21 mouse cellular contexts compared by ENCODE assay signal in genomic region chr15:67460384-67460783, GRCm38 (mm10).
A peak's percentile ranks its signal among the peaks of the same experiment; 100 is the strongest.
DNase-seq lines count a peak whose midpoint lies in the region; ATAC-seq and TF ChIP-seq lines count a peak whose summit lies in the region.
"Had no signal": no experiment of that assay in that cellular context is flagged by ENCODE, and none has a peak within 500 bp of the region (broad histone marks: within the 10 kb centered on the region; RNA-seq: fewer than 3 reads in every experiment).

No protein-coding gene starts in this region.

- TF ChIP-seq RAD21 in MEL (IDR thresholded peaks at IDR 0.05; ENCODE audit: low read depth, low read length), result no peak; the same call in 1 of the 2 replicates

- no peak overlapping the region for H3K4me3 ChIP-seq in liver, embryonic 11.5 days (ENCODE audit: low read depth, low read length)
- no peak overlapping the region for H3K4me3 ChIP-seq in MEL (ENCODE audit: control insufficient read depth in 1 of 2, insufficient read depth in 1 of 2, low read depth in 2 of 2, low read length in 2 of 2)
- H3K4me3 ChIP-seq: erythroblast, embryonic 14.5 days; hindbrain, embryonic 12.5 days; limb, embryonic 13.5 days had no signal

- H3K9ac ChIP-seq in liver, embryonic 11.5 days (ENCODE audit: low read depth, low read length), result no peak overlapping the region
- peak overlapping the region; percentile 37 for H3K9ac ChIP-seq in MEL (ENCODE audit: control insufficient read depth, low read depth, low read length, poor library complexity, severe bottlenecking)
- H3K9ac ChIP-seq: hindbrain, embryonic 12.5 days; limb, embryonic 13.5 days had no signal

- no peaks in the 10 kb centered on the region for H3K79me2 ChIP-seq in MEL (ENCODE audit: control insufficient read depth, insufficient read depth, low read length, poor library complexity)

- no peaks in the 10 kb centered on the region for H3K9me3 ChIP-seq in liver, embryonic 11.5 days (ENCODE audit: control insufficient read depth, low read length)
- H3K9me3 ChIP-seq in MEL (replicated peaks; ENCODE audit: insufficient read depth, low read length), result no peaks in the 10 kb centered on the region
- H3K9me3 ChIP-seq: G1E; hindbrain, embryonic 12.5 days; limb, embryonic 13.5 days had no signal

- no peaks in the 10 kb centered on the region for H3K27me3 ChIP-seq in liver, embryonic 11.5 days (replicated peaks; ENCODE audit: control insufficient read depth, insufficient read depth, low read length)
- H3K27me3 ChIP-seq in MEL (ENCODE audit: control insufficient read depth in 1 of 2, insufficient read depth in 2 of 2, low read length in 2 of 2), result no peaks in the 10 kb centered on the region
- H3K27me3 ChIP-seq: hindbrain, embryonic 12.5 days; limb, embryonic 13.5 days had no signal

- no peak for ATAC-seq in liver, embryonic 11.5 days (replicated peaks; ENCODE audit: low FRiP score)
- ATAC-seq in erythroblast, adult 5-6 weeks (replicated peaks; ENCODE audit: low FRiP score, poor library complexity, severe bottlenecking), result peak; percentile 83
- ATAC-seq in inflammation-experienced regulatory T-cells, adult 6 months, result no peak
- ATAC-seq: CD4-positive, CD25-positive, alpha-beta regulatory T cell, adult 4 months; forebrain, embryonic 14.5 days had no signal

- no peak for TF ChIP-seq CTCF in MEL (IDR thresholded peaks at IDR 0.05 in 2 of 3, conservative IDR thresholded peaks at IDR 0.05 in 1 of 3; ENCODE audit: control insufficient read depth in 1 of 3, insufficient read depth in 1 of 3, low read depth in 2 of 3, low read length in 3 of 3, poor library complexity in 1 of 3, severe bottlenecking in 1 of 3)

- DNase-seq in liver (peak; percentile 6), MEL (ENCODE audit: low read depth, low spot score) (peak; percentile 97)
- DNase-seq in liver, embryonic 11.5 days (ENCODE audit: low spot score), result no peak
- peak; percentile 25 for DNase-seq in skeletal muscle tissue, adult 2 months (ENCODE audit: low read depth, low spot score)
- DNase-seq in gastrocnemius, postnatal 4 days (ENCODE audit: low spot score in 2 of 2), result no peak
- DNase-seq: cerebellum, adult 18-20 months; cerebellum, postnatal 36 days; gastrocnemius, postnatal 10 days; kidney, adult 8-10 months; kidney, postnatal 36 days; lung, postnatal 10 days; midbrain, embryonic 14.5 days; thymus, adult 2 months had no signal

- H3K4me1 ChIP-seq in liver, embryonic 11.5 days (replicated peaks; ENCODE audit: control insufficient read depth, insufficient read depth, low read length), result no peaks in the 10 kb centered on the region
- peaks cover 36 to 40% of the 10 kb centered on the region in 2 experiments for H3K4me1 ChIP-seq in MEL (ENCODE audit: control insufficient read depth in 1 of 2, insufficient read depth in 2 of 2, low read length in 2 of 2)
- H3K4me1 ChIP-seq: hindbrain, embryonic 12.5 days; limb, embryonic 13.5 days had no signal

- TF ChIP-seq EP300 in MEL (IDR thresholded peaks at IDR 0.05; ENCODE audit: low read depth in 1 of 2, low read length in 2 of 2), result peak; percentile 99

- no peak overlapping the region for H3K27ac ChIP-seq in liver, embryonic 11.5 days (ENCODE audit: low read depth, low read length)
- peak overlapping the region; percentile 82 for H3K27ac ChIP-seq in MEL (ENCODE audit: control insufficient read depth, low read depth, low read length)
- H3K27ac ChIP-seq: hindbrain, embryonic 12.5 days; limb, embryonic 13.5 days had no signal

- 32% methylated on average over 1 of the region's 1 CpGs for WGBS in liver, embryonic 11.5 days

- H3K4me2 ChIP-seq in liver, embryonic 11.5 days, result no peak overlapping the region
- H3K4me2 ChIP-seq: hindbrain, embryonic 12.5 days; limb, embryonic 13.5 days had no signal

- no peaks in the 10 kb centered on the region for H3K36me3 ChIP-seq in liver, embryonic 11.5 days (ENCODE audit: control insufficient read depth, insufficient read depth, low read length)
- peaks cover 0 to 46% of the 10 kb centered on the region in 2 experiments; a peak in 2 of 4 replicates for H3K36me3 ChIP-seq in MEL (ENCODE audit: control insufficient read depth in 1 of 2, insufficient read depth in 2 of 2, low read length in 2 of 2)
- H3K36me3 ChIP-seq: G1E; hindbrain, embryonic 12.5 days; limb, embryonic 13.5 days had no signal

- TF ChIP-seq POLR2A in MEL (IDR thresholded peaks at IDR 0.05; ENCODE audit: control insufficient read depth in 1 of 2, insufficient read depth in 1 of 2, low read depth in 1 of 2, low read length in 2 of 2, poor library complexity in 1 of 2), result no peak

TF ChIP-seq in MEL, 35 proteins besides CTCF, POLR2A, EP300 and RAD21:
- TF ChIP-seq RCOR1 (IDR thresholded peaks at IDR 0.05; ENCODE audit: low read depth, low read length) (peak; percentile 95), ELF1 (IDR thresholded peaks at IDR 0.05; ENCODE audit: low read depth, low read length) (no peak), TCF12 (IDR thresholded peaks at IDR 0.05; ENCODE audit: low read depth, low read length) (peak; percentile 98), E2F4 (IDR thresholded peaks at IDR 0.05; ENCODE audit: borderline replicate concordance, low read depth, low read length) (no peak), GATA1 (IDR thresholded peaks at IDR 0.05; ENCODE audit: low read depth, low read length) (peak; percentile 96), BHLHE40 (IDR thresholded peaks at IDR 0.05; ENCODE audit: borderline replicate concordance, low read depth, low read length) (peak; percentile 77; the same call in 1 of the 2 replicates), POLR2AphosphoS2 (IDR thresholded peaks at IDR 0.05; ENCODE audit: low read length) (peak; percentile 68; the same call in 1 of the 2 replicates), POLR2AphosphoS5 (IDR thresholded peaks at IDR 0.05; ENCODE audit: borderline replicate concordance, low read depth, low read length) (no peak), CHD1 (IDR thresholded peaks at IDR 0.05; ENCODE audit: low read depth, low read length) (no peak), SIN3A (IDR thresholded peaks at IDR 0.05; ENCODE audit: low read length) (peak; percentile 90), ZC3H11A (IDR thresholded peaks at IDR 0.05; ENCODE audit: low read depth, low read length) (peak; percentile 7; the same call in 1 of the 2 replicates), ZNF384 (IDR thresholded peaks at IDR 0.05; ENCODE audit: low read depth, low read length) (no peak), KAT2A (conservative IDR thresholded peaks at IDR 0.05; ENCODE audit: low read depth, low read length) (no peak; the same call in 1 of the 2 replicates), MXI1 (IDR thresholded peaks at IDR 0.05; ENCODE audit: low read depth, low read length) (0 out of 2 replicates have a peak, but pooled peaks have one; percentile 27), ZKSCAN1 (IDR thresholded peaks at IDR 0.05; ENCODE audit: low read depth, low read length) (no peak), MEF2A (IDR thresholded peaks at IDR 0.05; ENCODE audit: extremely low read depth, insufficient replicate concordance, low read depth, low read length, poor library complexity, severe bottlenecking) (peak; percentile 99), MAX (IDR thresholded peaks at IDR 0.05; ENCODE audit: low read length) (no peak), MYB (IDR thresholded peaks at IDR 0.05; ENCODE audit: low read depth, low read length) (peak; percentile 85), ZMIZ1 (IDR thresholded peaks at IDR 0.05; ENCODE audit: low read depth, low read length) (0 out of 2 replicates have a peak, but pooled peaks have one; percentile 40), HCFC1 (IDR thresholded peaks at IDR 0.05; ENCODE audit: low read depth, low read length) (peak; percentile 59), MAZ (IDR thresholded peaks at IDR 0.05; ENCODE audit: low read depth, low read length) (0 out of 2 replicates have a peak, but pooled peaks have one; percentile 18), TAL1 (IDR thresholded peaks at IDR 0.05; ENCODE audit: low read length) (peak; percentile 92), NRF1 (IDR thresholded peaks at IDR 0.05; ENCODE audit: insufficient read depth, low read depth, low read length, poor library complexity, severe bottlenecking) (no peak), JUND (IDR thresholded peaks at IDR 0.05; ENCODE audit: low read depth, low read length) (peak; percentile 63; the same call in 1 of the 2 replicates), USF1 (IDR thresholded peaks at IDR 0.05; ENCODE audit: low read depth, low read length) (no peak), CHD2 (IDR thresholded peaks at IDR 0.05; ENCODE audit: low read length) (peak; percentile 46; the same call in 1 of the 2 replicates), MAFK (IDR thresholded peaks at IDR 0.05; ENCODE audit: borderline replicate concordance, low read depth, low read length) (peak; percentile 76; the same call in 1 of the 2 replicates), ETS1 (IDR thresholded peaks at IDR 0.05; ENCODE audit: low read depth, low read length) (peak; percentile 99), USF2 (IDR thresholded peaks at IDR 0.05; ENCODE audit: borderline replicate concordance in 1 of 2, insufficient read depth in 1 of 2, low read depth in 1 of 2, low read length in 2 of 2) (no peak), SMC3 (IDR thresholded peaks at IDR 0.05; ENCODE audit: low read depth, low read length) (no peak), GABPA (IDR thresholded peaks at IDR 0.05; ENCODE audit: low read depth, low read length) (no peak), NELFE (IDR thresholded peaks at IDR 0.05; ENCODE audit: low read depth, low read length) (no peak), TBP (IDR thresholded peaks at IDR 0.05; ENCODE audit: low read depth, low read length) (peak; percentile 47; the same call in 1 of the 2 replicates), UBTF (IDR thresholded peaks at IDR 0.05; ENCODE audit: borderline replicate concordance, insufficient read depth, low read depth, low read length) (no peak), MYC (IDR thresholded peaks at IDR 0.05; ENCODE audit: low read depth, low read length) (no peak)

Comparison
In these comparisons a context has a peak if more than half of its experiments do, and no peak if none do; other contexts are left out.
1. DNase-seq: peak in liver (single experiment), MEL (single experiment) and skeletal muscle tissue, adult 2 months (single experiment); none in liver, embryonic 11.5 days (single experiment) and gastrocnemius, postnatal 4 days (0 of 2).